Mouse (Mus musculus) spleen, adult 12 weeks (tissue): ENCODE data around the gene Dnah10.
"Not testable (repeated sequence)": the region's sequence is repeated elsewhere in the genome, so short reads cannot be mapped to it uniquely, and the experiment has no call there.

ENCODE experiments used
- DNase-seq: peaks from one replicate; pipeline ENCODE4 v3.0.0; 2022; ENCODE audit warnings: low spot score

The Dnah10 gene

GRCm38 (mm10) chr5:124724997-124725396 lies at the start of gene Dnah10:
TSS of gene Dnah10 (plus strand) at chr5:124725085.
- DNase-seq = no peak

- DNase-seq = no peak
Measured at GRCm38 (mm10) chr5:124713741-124714140, 11.1 kb upstream of the Dnah10 start.

- no peak for DNase-seq
Measured at GRCm38 (mm10) chr5:124715135-124715534, 9.8 kb upstream of the Dnah10 start.

DNA sequence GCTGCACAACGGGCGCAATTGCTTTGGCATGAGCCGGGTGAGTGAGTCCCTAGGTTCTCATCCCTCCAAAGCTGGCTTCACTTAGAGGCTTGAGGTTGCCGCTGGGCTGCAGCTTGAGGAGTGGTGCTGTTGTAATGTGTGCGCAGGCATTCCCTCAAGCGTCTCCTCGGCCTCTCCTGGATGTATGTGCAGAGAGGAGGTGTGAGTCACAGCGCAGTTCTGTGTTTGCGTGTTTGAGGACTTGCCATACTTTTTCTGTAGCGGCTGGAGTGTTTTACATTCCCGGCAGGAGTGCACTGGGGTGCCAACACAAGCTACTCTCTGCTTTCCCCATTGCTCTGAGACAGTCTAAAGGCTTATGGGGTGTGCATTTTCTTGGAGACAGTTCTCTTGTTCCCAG lies 6.9 kb upstream of the Dnah10 start:
- DNase-seq = no peak

DNA sequence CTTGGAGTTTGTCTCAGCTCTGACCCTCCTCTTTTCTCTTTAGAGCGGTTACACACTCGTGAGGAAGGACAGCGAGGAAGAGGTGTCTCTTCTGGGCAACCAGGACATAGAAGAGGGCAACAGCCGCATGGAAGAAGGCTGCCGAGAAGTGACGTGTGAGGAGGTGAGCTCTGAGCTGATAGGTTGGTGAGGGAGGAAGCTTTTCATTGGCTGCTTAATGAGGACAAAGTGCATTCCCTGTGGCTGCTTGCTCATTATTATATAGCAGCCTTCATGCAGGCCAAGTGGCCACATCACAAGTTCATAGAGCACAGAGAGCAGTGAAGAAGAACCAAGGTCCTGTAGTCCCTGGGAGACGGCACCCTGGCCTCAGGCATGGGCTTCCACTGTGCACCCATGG lies 6.5 kb upstream of the Dnah10 start:
- no peak for DNase-seq

- DNase-seq = no peak
Measured at GRCm38 (mm10) chr5:124723125-124723524, 1.8 kb upstream of the Dnah10 start.

GRCm38 (mm10) chr5:124729662-124730206 lies 4.8 kb downstream of the Dnah10 start:
- DNase-seq = no peak

DNA sequence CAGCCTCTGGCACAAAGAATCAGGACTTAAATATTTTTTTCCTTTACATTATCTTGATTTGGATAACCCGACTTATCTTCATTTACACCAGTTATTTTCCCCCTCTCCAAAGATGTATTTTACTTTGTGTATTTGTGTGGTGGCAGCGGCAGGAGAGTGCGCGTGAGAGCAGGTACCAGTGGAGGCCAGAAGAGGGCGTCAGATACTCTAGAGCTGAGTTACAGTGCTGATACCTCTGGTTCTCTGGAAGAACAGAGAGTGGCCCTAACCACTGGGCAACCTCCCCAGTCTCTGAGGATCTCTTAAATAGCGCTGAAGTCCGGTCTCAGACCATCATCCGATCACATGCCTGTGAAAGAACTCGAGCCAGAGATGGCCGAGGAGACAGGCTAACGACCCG lies 9.1 kb downstream of the Dnah10 start:
- DNase-seq = no peak

- no peak for DNase-seq
Measured at GRCm38 (mm10) chr5:124741898-124742599, 17.2 kb downstream of the Dnah10 start.

DNA sequence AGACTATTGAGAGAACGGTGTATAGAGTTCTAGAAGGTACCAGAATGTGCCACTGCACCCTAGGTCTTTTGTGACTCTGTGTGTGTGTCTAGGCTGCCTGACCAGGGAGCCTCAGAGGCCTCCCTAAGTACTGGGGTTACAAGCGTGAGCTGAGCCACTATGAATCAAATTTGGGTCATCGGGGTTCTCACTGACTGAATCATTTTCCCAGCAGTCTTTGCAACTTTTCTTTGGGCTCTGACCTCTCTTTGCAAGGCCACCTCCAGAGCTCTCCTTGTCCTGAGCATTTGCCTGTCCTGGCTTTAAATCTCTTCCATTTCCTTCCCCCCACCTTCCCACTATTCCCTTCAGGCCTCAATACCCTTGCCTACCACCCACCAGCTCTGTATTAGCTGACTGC lies 19.0 kb downstream of the Dnah10 start:
- no peak for DNase-seq

GRCm38 (mm10) chr5:124746220-124746619 lies 21.3 kb downstream of the Dnah10 start:
- DNase-seq = no peak

DNA sequence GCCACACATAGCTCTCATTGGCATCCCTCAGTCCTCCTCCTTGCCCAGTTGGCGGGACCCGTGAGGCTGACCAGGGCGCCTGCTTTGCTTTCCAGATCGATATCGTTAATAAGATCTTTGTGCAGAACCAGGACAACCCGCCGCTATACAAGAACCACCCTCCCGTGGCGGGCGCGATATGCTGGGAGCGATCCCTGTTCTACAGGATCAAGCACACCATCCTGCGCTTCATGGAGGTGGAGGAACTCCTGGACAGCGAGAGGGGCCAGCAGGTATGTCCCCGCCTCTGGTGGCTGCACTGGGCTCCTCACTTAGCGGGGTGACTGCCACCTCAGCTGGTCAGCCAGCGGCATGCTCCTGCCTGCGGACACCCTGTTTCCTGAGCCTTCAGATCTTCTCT lies 23.4 kb downstream of the Dnah10 start:
- DNase-seq = no peak

GRCm38 (mm10) chr5:124751656-124752055 lies 26.8 kb downstream of the Dnah10 start:
- DNase-seq = no peak

DNA sequence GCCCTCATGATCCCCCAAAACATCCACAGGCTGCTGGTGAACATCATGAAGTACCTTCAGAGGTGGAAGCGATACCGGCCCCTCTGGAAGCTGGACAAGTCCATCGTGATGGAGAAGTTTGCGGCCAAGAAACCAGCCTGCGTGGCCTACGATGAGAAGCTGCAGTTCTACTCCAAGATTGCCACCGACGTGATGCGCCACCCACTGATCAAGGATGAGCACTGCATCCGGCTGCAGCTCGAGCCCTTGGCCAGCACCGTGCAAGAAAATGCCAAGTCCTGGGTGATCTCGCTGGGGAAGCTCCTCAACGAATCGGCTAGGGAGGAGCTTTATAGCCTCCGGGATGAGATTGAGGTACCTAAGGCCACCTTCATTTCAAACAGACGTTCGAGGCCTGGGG lies 36.1 kb downstream of the Dnah10 start:
- no peak for DNase-seq

DNA sequence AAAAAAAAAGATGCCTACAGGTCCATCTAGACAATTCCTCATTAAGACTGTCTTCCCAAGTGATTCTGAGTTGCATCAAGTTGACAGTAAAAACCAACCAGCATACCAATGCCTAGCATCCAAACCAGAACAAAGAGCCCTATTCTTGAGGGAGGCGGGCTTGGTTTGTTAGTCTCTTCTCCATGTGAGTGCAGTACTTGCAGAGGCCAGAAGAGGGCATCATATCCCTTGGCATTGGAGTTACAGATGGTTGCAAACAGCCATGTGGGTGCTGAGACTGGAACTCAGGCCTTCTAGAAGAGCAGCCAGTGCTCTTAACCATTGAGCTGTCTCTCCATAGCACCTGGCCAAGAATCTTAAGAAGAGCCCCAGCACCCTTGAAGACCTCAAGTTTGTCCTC lies 36.9 kb downstream of the Dnah10 start:
- DNase-seq = no peak

GRCm38 (mm10) chr5:124774552-124774951 lies 49.7 kb downstream of the Dnah10 start:
- DNase-seq = no peak

DNA sequence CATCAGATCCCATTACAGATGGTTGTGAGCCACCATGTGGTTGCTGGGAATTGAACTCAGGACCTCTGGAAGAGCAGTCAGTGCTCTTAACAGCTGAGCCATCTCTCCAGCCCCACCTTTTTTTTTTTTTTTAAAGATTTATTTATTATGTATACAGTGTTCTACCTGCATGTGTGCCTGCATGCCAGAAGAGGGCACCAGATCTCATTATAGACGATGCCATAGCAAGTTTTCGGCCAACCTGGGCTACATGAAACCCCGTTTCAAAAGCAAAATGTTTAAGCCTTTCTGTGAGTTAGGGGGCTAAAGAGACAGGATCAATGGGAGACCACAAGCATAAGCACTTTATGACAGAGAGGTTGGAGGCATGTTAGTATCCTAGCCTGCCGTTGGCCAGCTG lies 51.4 kb downstream of the Dnah10 start:
- not testable (repeated sequence) for DNase-seq

- no peak for DNase-seq
Measured at GRCm38 (mm10) chr5:124777178-124777709, 52.4 kb downstream of the Dnah10 start.

DNA sequence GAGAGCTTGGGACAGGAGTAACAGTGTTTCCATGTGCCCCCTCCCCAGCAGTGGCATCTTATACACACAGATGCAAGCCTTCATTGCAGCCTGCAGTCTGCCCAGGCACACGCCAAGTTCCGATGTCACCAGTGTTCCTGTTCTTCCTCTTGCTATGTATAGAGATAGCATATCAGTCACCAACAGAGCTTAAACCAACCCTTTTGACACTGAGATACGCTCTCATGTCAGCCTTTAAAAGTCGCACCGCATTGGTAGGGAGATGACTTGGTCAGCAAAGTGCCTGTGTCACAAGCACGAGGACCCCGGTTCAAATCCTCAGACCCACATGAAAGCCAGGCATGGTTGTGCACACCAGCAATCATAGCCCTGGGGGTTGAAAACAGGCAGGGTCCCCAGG lies 55.0 kb downstream of the Dnah10 start:
- no peak for DNase-seq

DNA sequence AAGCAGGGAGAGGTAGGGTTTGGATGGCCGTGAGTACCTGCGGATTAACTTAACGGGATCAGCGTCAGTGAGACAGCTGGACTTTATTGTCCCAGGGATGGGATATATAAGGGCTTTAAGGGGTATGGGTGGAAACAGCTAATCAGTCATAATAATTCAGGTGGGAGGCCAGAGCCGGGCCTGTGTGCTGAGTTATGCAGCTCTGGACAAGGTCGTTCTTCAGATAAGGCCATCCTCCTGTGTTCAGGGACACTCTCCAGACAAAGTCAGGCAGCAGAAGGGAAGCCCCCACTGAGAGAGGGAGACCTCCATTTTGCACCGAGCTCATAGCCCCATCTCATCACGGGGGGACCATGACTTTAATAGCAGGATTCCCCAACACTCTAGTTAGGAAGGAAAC lies 56.8 kb downstream of the Dnah10 start:
- no peak for DNase-seq

GRCm38 (mm10) chr5:124785650-124786049 lies 60.8 kb downstream of the Dnah10 start:
- no peak for DNase-seq

DNA sequence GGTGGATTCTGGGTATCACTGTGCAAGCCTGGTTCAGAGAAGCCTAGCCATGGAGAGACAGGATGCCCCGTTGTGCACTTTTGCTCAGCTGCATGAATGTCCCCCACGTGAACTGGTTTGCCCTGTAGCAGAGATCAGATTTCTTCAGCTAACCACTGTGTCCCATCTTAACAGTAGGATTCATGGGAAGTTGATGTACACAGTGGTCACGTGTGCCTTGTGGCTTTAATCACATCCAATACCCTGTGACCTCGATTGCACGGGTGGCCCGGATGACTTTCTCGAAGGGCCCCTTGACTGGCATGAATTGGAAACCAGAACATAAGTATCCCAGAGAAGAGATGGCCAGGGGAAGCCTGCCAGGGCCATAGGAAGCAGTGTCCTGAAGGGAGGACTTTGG lies 67.2 kb downstream of the Dnah10 start:
- DNase-seq = no peak

DNA sequence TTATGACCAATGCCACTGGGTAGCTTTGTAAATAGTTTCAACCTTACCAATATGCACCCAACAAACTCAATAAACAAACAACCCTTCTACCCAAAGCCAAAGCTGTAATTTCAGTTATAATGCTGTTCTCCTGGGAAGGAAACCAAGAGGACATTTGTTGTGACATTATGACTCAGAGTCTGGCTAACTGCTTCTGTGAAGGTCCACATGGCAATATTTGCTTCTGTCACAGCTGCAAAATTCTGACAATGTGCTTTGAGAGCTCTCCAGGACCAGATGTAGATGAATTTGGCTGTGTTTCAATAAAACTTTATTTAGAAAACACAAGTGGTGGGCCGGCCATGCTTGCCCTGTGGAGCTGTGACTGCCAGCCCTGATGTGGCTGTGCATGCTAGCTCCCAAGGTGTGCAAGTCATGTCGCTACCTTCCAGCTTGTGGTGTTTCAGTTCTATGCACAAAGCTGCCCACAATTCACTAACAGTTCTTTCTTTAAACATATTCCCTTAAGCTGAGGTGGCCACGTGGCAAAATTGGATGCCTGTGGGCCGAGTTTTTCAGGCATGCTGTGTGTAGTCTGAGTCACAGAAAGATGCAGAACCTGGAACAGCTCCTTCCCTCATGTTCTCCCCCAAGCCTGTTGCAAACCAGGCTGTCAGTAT lies 85.0 kb downstream of the Dnah10 start:
- no peak for DNase-seq
